Mouse (Mus musculus): Measurements from ENCODE around the gene Crybg1.

Crybg1 gene

GRCm38 (mm10) chr10:44148337-44149317, at the start of gene Crybg1:
Gene Crybg1 (minus strand): TSS chr10:44148853.
- in situ Hi-C loops (cut with MboI, MseI): loop anchor here (10.0 kb wide), 1 partner anchor 194 kb away; no protein-coding TSS in a partner anchor

GRCm38 (mm10) chr10:44177365-44177764, 28.7 kb upstream of the Crybg1 start:
- in situ Hi-C loops (cut with MboI, MseI): no loop called here

GRCm38 (mm10) chr10:44176548-44176947, 27.9 kb upstream of the Crybg1 start:
- in situ Hi-C loops (cut with MboI, MseI): no loop called here

- in situ Hi-C loops (cut with MboI, MseI): no loop called here
Measured at GRCm38 (mm10) chr10:44176120-44176519, 27.5 kb upstream of the Crybg1 start.

- in situ Hi-C loops (cut with MboI, MseI): no loop called here
Measured at GRCm38 (mm10) chr10:44170145-44170544, 21.5 kb upstream of the Crybg1 start.

GRCm38 (mm10) chr10:44167061-44167460, 18.4 kb upstream of the Crybg1 start:
- in situ Hi-C loops (cut with MboI, MseI): no loop called here

- in situ Hi-C loops (cut with MboI, MseI): no loop called here
Measured at GRCm38 (mm10) chr10:44164258-44164975, 15.8 kb upstream of the Crybg1 start.

GRCm38 (mm10) chr10:44163028-44163427, 14.4 kb upstream of the Crybg1 start:
- in situ Hi-C loops (cut with MboI, MseI): no loop called here

- in situ Hi-C loops (cut with MboI, MseI): no loop called here
Measured at GRCm38 (mm10) chr10:44160150-44160549, 11.5 kb upstream of the Crybg1 start.

GRCm38 (mm10) chr10:44157489-44157888, 8.8 kb upstream of the Crybg1 start:
- in situ Hi-C loops (cut with MboI, MseI): no loop called here

- in situ Hi-C loops (cut with MboI, MseI): no loop called here
Measured at GRCm38 (mm10) chr10:44150501-44150900, 1.8 kb upstream of the Crybg1 start.

GRCm38 (mm10) chr10:44143401-44143800, 5.3 kb downstream of the Crybg1 start:
- in situ Hi-C loops (cut with MboI, MseI): loop anchor here (10.0 kb wide), 1 partner anchor 189 kb away; no protein-coding TSS in a partner anchor

GRCm38 (mm10) chr10:44138137-44138855, 10.4 kb downstream of the Crybg1 start:
- in situ Hi-C loops (cut with MboI, MseI): no loop called here

GRCm38 (mm10) chr10:44126047-44126446, 22.6 kb downstream of the Crybg1 start:
- in situ Hi-C loops (cut with MboI, MseI): no loop called here

- in situ Hi-C loops (cut with MboI, MseI): no loop called here
Measured at GRCm38 (mm10) chr10:44124400-44124933, 24.2 kb downstream of the Crybg1 start.

GRCm38 (mm10) chr10:44118616-44119015, 30.0 kb downstream of the Crybg1 start:
- in situ Hi-C loops (cut with MboI, MseI): no loop called here

- in situ Hi-C loops (cut with MboI, MseI): no loop called here
Measured at GRCm38 (mm10) chr10:44116796-44117195, 31.9 kb downstream of the Crybg1 start.

GRCm38 (mm10) chr10:44114611-44115010, 34.0 kb downstream of the Crybg1 start:
- in situ Hi-C loops (cut with MboI, MseI): no loop called here

GRCm38 (mm10) chr10:44112005-44112675, 36.5 kb downstream of the Crybg1 start:
- in situ Hi-C loops (cut with MboI, MseI): no loop called here

GRCm38 (mm10) chr10:44111168-44111567, 37.5 kb downstream of the Crybg1 start:
- in situ Hi-C loops (cut with MboI, MseI): no loop called here

- in situ Hi-C loops (cut with MboI, MseI): no loop called here
Measured at GRCm38 (mm10) chr10:44110460-44110859, 38.2 kb downstream of the Crybg1 start.

Data from regulatory T cell (primary cell).